Comparison of ENCODE assay signal across 12 mouse cellular contexts in genomic region chr11:79638691-79639090, GRCm38 (mm10).
"Had no signal": no experiment of that assay in that cellular context is flagged by ENCODE, and none has a peak within 500 bp of the region (broad histone marks: within the 10 kb centered on the region; RNA-seq: fewer than 3 reads in every experiment).

No protein-coding gene starts in this region.

- H3K27me3 ChIP-seq: kidney, embryonic 15.5 days; limb, embryonic 15.5 days; liver, embryonic 12.5 days; lung, embryonic 15.5 days had no signal

- H3K4me3 ChIP-seq: kidney, embryonic 15.5 days; limb, embryonic 15.5 days; liver, embryonic 12.5 days; lung, embryonic 15.5 days; myocyte had no signal

- H3K4me2 ChIP-seq: kidney, embryonic 15.5 days; limb, embryonic 15.5 days; liver, embryonic 12.5 days; lung, embryonic 15.5 days had no signal

- ATAC-seq: liver, embryonic 12.5 days had no signal

- H3K9ac ChIP-seq: kidney, embryonic 15.5 days; limb, embryonic 15.5 days; liver, embryonic 12.5 days; lung, embryonic 15.5 days had no signal

- H3K9me3 ChIP-seq: kidney, embryonic 15.5 days; limb, embryonic 15.5 days; lung, embryonic 15.5 days had no signal

- H3K36me3 ChIP-seq: kidney, embryonic 15.5 days; limb, embryonic 15.5 days; liver, embryonic 12.5 days; lung, embryonic 15.5 days had no signal

- H3K27ac ChIP-seq: kidney, embryonic 15.5 days; limb, embryonic 15.5 days; liver, embryonic 12.5 days; lung, embryonic 15.5 days; macrophage had no signal

- DNase-seq: kidney, adult 2 months; kidney, postnatal 14 days; lung, postnatal 14 days; right cerebral cortex, adult 18-20 months; right cerebral cortex, postnatal 25 days; thymus, postnatal 36 days had no signal
